Mouse (Mus musculus): ENCODE data around the gene 1190005I06Rik. TPM values are rescaled to one million over a fixed set of nuclear protein-coding genes. Genes with fewer than 3 reads are reported as not detected.

Gene 1190005I06Rik
- not detected for polyA plus RNA-seq (2017; shearing (Covaris generic))

GRCm38 (mm10) chr8:120647532-120647931 is at the start of gene 1190005I06Rik:
1190005I06Rik (minus strand) TSS chr8:120647632.

GRCm38 (mm10) chr8:120668374-120668905 is 21.0 kb upstream of the 1190005I06Rik start, which contains the start of gene Emc8:
Emc8 (minus strand) TSS chr8:120668573.

GRCm38 (mm10) chr8:120667561-120668373 is 20.3 kb upstream of the 1190005I06Rik start, which contains the start of the genes Gm27021 and Cox4i1:
Gm27021 (minus strand) TSS chr8:120668079.
Cox4i1 (plus strand) TSS chr8:120668222.

GRCm38 (mm10) chr8:120588908-120589771 is 58.3 kb downstream of the 1190005I06Rik start, which contains the start of gene Gins2:
Gins2 (minus strand) TSS chr8:120589304.

Other genes with a start within 250 kb of the 1190005I06Rik start
- 15.8 TPM for gene Gins2, start 58.3 kb downstream of the 1190005I06Rik start, polyA plus RNA-seq (2017; shearing (Covaris generic))
- not detected for gene Gm27021, start 20.4 kb upstream of the 1190005I06Rik start, polyA plus RNA-seq (2017; shearing (Covaris generic))
- gene Cox4i1, start 20.6 kb upstream of the 1190005I06Rik start, polyA plus RNA-seq (2017; shearing (Covaris generic)): 774 TPM
- 76.4 TPM for gene Emc8, start 20.9 kb upstream of the 1190005I06Rik start, polyA plus RNA-seq (2017; shearing (Covaris generic))
- 53.9 TPM for gene Irf8, start 88.7 kb upstream of the 1190005I06Rik start, polyA plus RNA-seq (2017; shearing (Covaris generic))

Data from inflammation-experienced regulatory T-cells, adult 16 weeks (primary cell).